Mouse (Mus musculus) bone marrow, adult 2 months (tissue): ENCODE results near the gene Fam204a.

Experiments used
- CTCF ChIP-seq: fragments of 200-500 bp; IDR thresholded peaks from 2 replicates; pipeline ENCODE4 v1.5.1; 2011; ENCODE audit warnings: low read length, control low read depth; ENCODE audit not compliant: control insufficient read depth, insufficient read depth
- POLR2A ChIP-seq: fragments of 200-500 bp; IDR thresholded peaks from 2 replicates; pipeline ENCODE4 v1.6.1; 2011; ENCODE audit warnings: low read depth, mild to moderate bottlenecking, control low read depth, low read length, borderline replicate concordance; ENCODE audit not compliant: control insufficient read depth

DNA sequence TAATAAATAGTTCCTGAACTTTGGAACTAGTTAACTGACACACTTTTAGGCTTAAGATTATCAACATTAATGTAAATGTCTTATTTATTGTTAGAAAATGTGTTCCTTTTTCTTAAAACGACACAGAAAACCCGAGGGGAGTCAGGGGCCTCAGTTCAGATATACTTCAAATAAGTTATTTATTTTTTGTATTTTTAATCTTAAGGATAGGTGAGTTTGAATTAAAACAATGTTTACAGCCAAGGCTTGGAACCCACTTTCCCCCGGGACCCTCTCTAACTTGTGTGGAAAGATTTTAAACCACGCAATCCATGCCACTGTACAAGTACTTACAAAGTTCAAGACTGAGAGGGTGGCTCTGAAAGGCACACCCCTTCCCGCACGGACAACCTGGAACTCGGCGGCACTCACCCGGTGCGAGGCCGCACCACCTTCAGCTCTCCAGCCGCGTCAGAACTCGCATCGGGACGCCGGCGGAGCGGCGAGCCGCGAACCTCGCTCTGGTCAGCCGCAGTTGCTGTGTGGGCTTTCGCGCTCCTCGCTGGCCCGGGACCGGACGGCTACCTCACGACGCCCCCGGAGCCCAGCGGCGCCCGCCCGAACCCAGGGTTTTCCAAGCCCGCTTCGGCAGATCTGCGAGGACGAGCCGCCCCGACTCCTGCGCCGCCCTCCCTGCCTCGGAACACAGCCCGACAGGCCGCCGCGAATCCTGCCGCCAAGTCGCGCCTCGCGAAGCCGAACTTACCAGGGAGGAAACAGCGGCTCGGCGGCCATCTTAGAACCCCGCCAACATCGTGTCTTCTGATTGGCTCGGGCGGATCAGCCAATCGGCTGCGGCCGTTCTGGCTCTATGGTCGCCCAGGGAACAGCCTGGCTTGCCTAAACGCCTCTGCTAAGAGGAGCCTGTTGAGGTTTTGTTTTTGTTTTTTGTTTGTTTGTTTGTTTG, at the start of gene Fam204a:
- TF ChIP-seq POLR2A (peak; percentile 94), CTCF (no peak)
